Mouse (Mus musculus): ENCODE data around the gene Dnah14. TPM values are rescaled to one million over a fixed set of nuclear protein-coding genes. Genes with fewer than 3 reads are reported as not detected.
"Not testable (repeated sequence)": the region's sequence is repeated elsewhere in the genome, so short reads cannot be mapped to it uniquely, and the experiment has no call there.

Gene Dnah14
- polyA plus RNA-seq, 1 experiment from 2014 or later: 0.93 TPM

- no peaks in the 10 kb centered on the region for H3K4me1 ChIP-seq
- no peak for ATAC-seq (ENCODE audit: low FRiP score, low read depth)
- H3K27ac ChIP-seq: no peak overlapping the region
- no peak overlapping the region for H3K9ac ChIP-seq
- H3K4me2 ChIP-seq (replicated peaks): no peak overlapping the region
- no peaks in the 10 kb centered on the region for H3K27me3 ChIP-seq (replicated peaks)
- no peaks in the 10 kb centered on the region for H3K36me3 ChIP-seq
- no peaks in the 10 kb centered on the region for H3K9me3 ChIP-seq
- WGBS: 81% methylated on average over 5 of the region's 5 CpGs
- H3K4me3 ChIP-seq: no peak overlapping the region
These were observed 157.2 kb downstream of the Dnah14 start for GRCm38 (mm10) chr1:181733517-181733916.

- H3K4me3 ChIP-seq: no peak overlapping the region
- no peak overlapping the region for H3K4me2 ChIP-seq (replicated peaks)
- 29% methylated on average over 5 of the region's 5 CpGs for WGBS
- no peaks in the 10 kb centered on the region for H3K36me3 ChIP-seq
- ATAC-seq (ENCODE audit: low FRiP score, low read depth): no peak
- no peaks in the 10 kb centered on the region for H3K27me3 ChIP-seq (replicated peaks)
- H3K27ac ChIP-seq: no peak overlapping the region
- H3K9me3 ChIP-seq: no peaks in the 10 kb centered on the region
- peaks cover 7% of the 10 kb centered on the region for H3K4me1 ChIP-seq
- H3K9ac ChIP-seq: no peak overlapping the region
These were observed 163.9 kb downstream of the Dnah14 start for GRCm38 (mm10) chr1:181740259-181740658.

GRCm38 (mm10) chr1:181742251-181742885 is 166.0 kb downstream of the Dnah14 start:
- Histone ChIP-seq H3K9me3 (no peaks in the 10 kb centered on the region), H3K27me3 (replicated peaks) (no peaks in the 10 kb centered on the region), H3K36me3 (no peaks in the 10 kb centered on the region), H3K27ac (no peak overlapping the region), H3K4me3 (no peak overlapping the region), H3K4me2 (replicated peaks) (no peak overlapping the region), H3K9ac (no peak overlapping the region), H3K4me1 (peaks cover 7% of the 10 kb centered on the region)
- 40% methylated on average over 4 of the region's 4 CpGs for WGBS
- no peak for ATAC-seq (ENCODE audit: low FRiP score, low read depth)

GRCm38 (mm10) chr1:181769392-181769791 is 193.0 kb downstream of the Dnah14 start:
- 60% methylated on average over 14 of the region's 14 CpGs for WGBS
- Histone ChIP-seq H3K27ac (no peak overlapping the region), H3K36me3 (no peaks in the 10 kb centered on the region), H3K4me1 (no peaks in the 10 kb centered on the region), H3K9ac (no peak overlapping the region), H3K9me3 (no peaks in the 10 kb centered on the region), H3K4me2 (replicated peaks) (no peak overlapping the region), H3K27me3 (replicated peaks) (no peaks in the 10 kb centered on the region), H3K4me3 (no peak overlapping the region)
- ATAC-seq (ENCODE audit: low FRiP score, low read depth): no peak

GRCm38 (mm10) chr1:181771871-181772270 is 195.5 kb downstream of the Dnah14 start:
- Histone ChIP-seq H3K9me3 (peaks cover 5% of the 10 kb centered on the region; the same call in 1 of the 2 replicates), H3K4me1 (no peaks in the 10 kb centered on the region), H3K27ac (no peak overlapping the region), H3K27me3 (replicated peaks) (no peaks in the 10 kb centered on the region), H3K36me3 (no peaks in the 10 kb centered on the region), H3K4me2 (replicated peaks) (no peak overlapping the region), H3K9ac (no peak overlapping the region), H3K4me3 (no peak overlapping the region)
- WGBS: 96% methylated on average over 3 of the region's 3 CpGs
- ATAC-seq (ENCODE audit: low FRiP score, low read depth): no peak

GRCm38 (mm10) chr1:181776541-181776940 is 200.2 kb downstream of the Dnah14 start:
- Histone ChIP-seq H3K4me3 (no peak overlapping the region), H3K4me2 (replicated peaks) (no peak overlapping the region), H3K36me3 (no peaks in the 10 kb centered on the region), H3K9me3 (peaks cover 6% of the 10 kb centered on the region; the same call in 1 of the 2 replicates), H3K27me3 (replicated peaks) (no peaks in the 10 kb centered on the region), H3K4me1 (no peaks in the 10 kb centered on the region), H3K27ac (no peak overlapping the region), H3K9ac (no peak overlapping the region)
- ATAC-seq (ENCODE audit: low FRiP score, low read depth): no peak
- WGBS: 68% methylated on average over 1 of the region's 1 CpGs

GRCm38 (mm10) chr1:181782600-181782999 is 206.2 kb downstream of the Dnah14 start:
- not testable (repeated sequence) for H3K9me3 ChIP-seq; H3K36me3 ChIP-seq; H3K4me1 ChIP-seq; ATAC-seq (ENCODE audit: low FRiP score, low read depth); H3K4me2 ChIP-seq (replicated peaks); H3K27me3 ChIP-seq (replicated peaks); H3K9ac ChIP-seq; H3K4me3 ChIP-seq; H3K27ac ChIP-seq
- WGBS: 96% methylated on average over 11 of the region's 11 CpGs

GRCm38 (mm10) chr1:181789952-181790351 is 213.6 kb downstream of the Dnah14 start:
- no peaks in the 10 kb centered on the region for H3K4me1 ChIP-seq
- WGBS: 57% methylated on average over 6 of the region's 6 CpGs
- no peak for ATAC-seq (ENCODE audit: low FRiP score, low read depth)
- H3K4me3 ChIP-seq: no peak overlapping the region
- H3K4me2 ChIP-seq (replicated peaks): no peak overlapping the region
- no peak overlapping the region for H3K27ac ChIP-seq
- H3K9me3 ChIP-seq: no peaks in the 10 kb centered on the region
- no peaks in the 10 kb centered on the region for H3K36me3 ChIP-seq
- H3K27me3 ChIP-seq (replicated peaks): no peaks in the 10 kb centered on the region
- H3K9ac ChIP-seq: no peak overlapping the region

- WGBS: 58% methylated on average over 2 of the region's 2 CpGs
These were observed 217.2 kb downstream of the Dnah14 start for GRCm38 (mm10) chr1:181793541-181793940.

GRCm38 (mm10) chr1:181799911-181800310 is 223.6 kb downstream of the Dnah14 start:
- H3K27me3 ChIP-seq (replicated peaks): no peaks in the 10 kb centered on the region
- H3K36me3 ChIP-seq: no peaks in the 10 kb centered on the region
- no peak overlapping the region for H3K27ac ChIP-seq
- H3K4me2 ChIP-seq (replicated peaks): no peak overlapping the region
- H3K4me1 ChIP-seq: no peaks in the 10 kb centered on the region
- ATAC-seq (ENCODE audit: low FRiP score, low read depth): no peak
- H3K9ac ChIP-seq: no peak overlapping the region
- WGBS: 89% methylated on average over 3 of the region's 3 CpGs
- H3K4me3 ChIP-seq: no peak overlapping the region
- no peaks in the 10 kb centered on the region for H3K9me3 ChIP-seq

More at GRCm38 (mm10) chr1:181793541-181793940, 217.2 kb downstream of the Dnah14 start:
- H3K36me3 ChIP-seq: no peaks in the 10 kb centered on the region
- no peak overlapping the region for H3K4me3 ChIP-seq
- H3K27ac ChIP-seq: no peak overlapping the region
- H3K9ac ChIP-seq: no peak overlapping the region
- no peaks in the 10 kb centered on the region for H3K27me3 ChIP-seq (replicated peaks)
- H3K9me3 ChIP-seq: no peaks in the 10 kb centered on the region
- no peak for ATAC-seq (ENCODE audit: low FRiP score, low read depth)
- H3K4me2 ChIP-seq (replicated peaks): no peak overlapping the region
- H3K4me1 ChIP-seq: no peaks in the 10 kb centered on the region

GRCm38 (mm10) chr1:181800667-181801066 is 224.3 kb downstream of the Dnah14 start:
- no peak for ATAC-seq (ENCODE audit: low FRiP score, low read depth)
- no peaks in the 10 kb centered on the region for H3K4me1 ChIP-seq
- H3K4me2 ChIP-seq (replicated peaks): no peak overlapping the region
- H3K36me3 ChIP-seq: no peaks in the 10 kb centered on the region
- H3K4me3 ChIP-seq: no peak overlapping the region
- H3K9me3 ChIP-seq: no peaks in the 10 kb centered on the region
- WGBS: 86% methylated on average over 4 of the region's 4 CpGs
- H3K27ac ChIP-seq: no peak overlapping the region
- no peaks in the 10 kb centered on the region for H3K27me3 ChIP-seq (replicated peaks)
- H3K9ac ChIP-seq: no peak overlapping the region

- Histone ChIP-seq H3K4me2 (replicated peaks) (no peak overlapping the region), H3K9ac (no peak overlapping the region), H3K4me1 (no peaks in the 10 kb centered on the region), H3K36me3 (peaks cover 26% of the 10 kb centered on the region), H3K4me3 (no peak overlapping the region), H3K9me3 (no peaks in the 10 kb centered on the region), H3K27ac (no peak overlapping the region), H3K27me3 (replicated peaks) (no peaks in the 10 kb centered on the region)
- WGBS: 91% methylated on average over 18 of the region's 18 CpGs
- no peak for ATAC-seq (ENCODE audit: low FRiP score, low read depth)
These were observed 235.3 kb downstream of the Dnah14 start for GRCm38 (mm10) chr1:181811481-181812223.

GRCm38 (mm10) chr1:181826716-181827115 is 250.4 kb downstream of the Dnah14 start:
- Histone ChIP-seq H3K4me3 (no peak overlapping the region), H3K27me3 (replicated peaks) (no peaks in the 10 kb centered on the region), H3K27ac (no peak overlapping the region), H3K9me3 (no peaks in the 10 kb centered on the region), H3K4me2 (replicated peaks) (no peak overlapping the region), H3K36me3 (peaks cover 83% of the 10 kb centered on the region), H3K4me1 (no peaks in the 10 kb centered on the region), H3K9ac (no peak overlapping the region)
- ATAC-seq (ENCODE audit: low FRiP score, low read depth): no peak
- 95% methylated on average over 7 of the region's 7 CpGs for WGBS
